Mouse (Mus musculus): ENCODE results near the gene Gcgr. TPM values are rescaled to one million over a fixed set of nuclear protein-coding genes. Genes with fewer than 3 reads are reported as not detected.

Gcgr gene
- 2.3 TPM for polyA plus RNA-seq (2014; fragmentation: Illumina TruSeq; extraction: RNeasy Lipid Tissue Mini Kit (QIAGEN cat#74804); ENCODE audit: low read depth, low replicate concordance)

DNA sequence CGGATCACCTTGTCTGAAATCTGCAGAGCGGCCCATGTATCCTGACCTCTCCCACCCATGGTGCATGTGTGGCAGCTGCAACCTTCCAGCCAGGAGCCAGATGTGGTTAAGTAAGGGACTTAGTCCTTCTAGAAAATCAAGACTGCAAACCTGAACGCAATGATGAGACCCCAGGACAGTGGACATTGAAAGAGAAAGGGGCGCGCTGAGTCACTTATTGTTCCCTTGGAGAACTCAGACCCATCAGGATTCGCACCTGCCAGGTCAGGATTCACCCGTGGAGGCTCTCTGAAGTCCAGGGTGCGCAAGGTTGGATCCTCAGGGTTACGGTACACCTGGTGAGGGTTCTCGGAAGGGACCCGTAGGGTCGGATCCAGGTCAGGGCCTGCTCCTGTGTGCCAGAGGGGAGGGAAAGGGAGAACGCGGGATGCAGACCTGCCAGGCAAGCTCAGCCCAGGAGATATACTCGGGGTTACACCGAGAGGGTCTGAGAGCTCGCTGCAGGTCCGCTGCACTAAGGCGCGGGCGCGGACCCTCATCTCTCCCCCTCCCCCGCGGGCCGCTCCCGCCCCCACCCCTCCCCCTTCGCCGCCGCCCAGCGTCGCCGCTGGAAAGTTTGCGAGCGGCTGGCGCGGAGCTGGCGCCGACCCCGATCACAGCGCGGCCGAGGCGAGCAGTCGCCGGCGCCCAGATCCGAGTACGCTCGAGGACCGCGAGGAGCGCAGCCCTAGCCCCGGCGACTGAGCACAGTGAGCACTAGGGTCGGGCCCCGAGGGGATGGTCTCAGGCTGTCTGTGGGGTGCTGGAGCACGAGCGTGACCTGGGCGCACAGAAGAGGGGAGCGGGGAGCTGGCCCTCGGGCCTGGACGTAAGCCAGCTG lies at the start of gene Gcgr:
Gene Gcgr (plus strand): TSS at position 615 of the 880 bp plus-strand sequence.

DNA sequence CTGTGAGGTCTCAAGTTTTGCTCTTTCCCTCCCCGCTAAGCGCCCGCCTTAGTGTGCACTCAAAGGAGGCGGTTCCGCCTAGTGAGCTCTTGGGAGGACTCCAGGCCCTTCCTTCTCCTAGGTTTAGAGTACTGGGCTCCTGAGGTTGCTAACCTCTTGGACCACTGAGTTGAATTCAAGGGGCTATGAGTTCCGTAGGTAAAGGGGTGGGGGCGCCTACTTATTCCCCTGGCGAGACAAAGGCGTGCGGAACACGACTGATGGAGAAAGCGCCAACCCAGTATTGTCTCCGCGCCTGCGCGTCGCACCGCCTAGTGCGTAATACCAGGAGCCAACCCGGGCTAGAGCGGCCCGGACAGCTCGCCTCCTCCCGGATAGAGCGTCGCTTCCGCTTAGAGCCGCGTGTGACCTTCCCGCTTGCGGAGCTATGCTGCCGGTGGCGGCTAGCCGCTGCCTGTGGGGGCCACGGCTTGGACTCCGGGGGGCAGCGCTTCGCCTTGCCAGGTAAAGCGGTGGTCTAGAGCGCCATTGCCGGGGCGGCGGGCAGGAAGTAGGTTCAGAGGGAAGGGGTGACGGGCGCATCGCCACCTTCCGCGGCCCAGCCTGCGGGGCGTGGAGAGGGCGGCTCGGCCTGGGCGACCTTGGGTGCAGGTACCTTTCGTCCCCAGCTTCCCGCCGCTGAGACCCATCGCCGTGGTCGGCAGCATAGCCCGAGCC lies 46.1 kb upstream of the Gcgr start, which contains the start of gene Mrpl12:
Gene Mrpl12 (plus strand): TSS at position 349 of the 717 bp plus-strand sequence.

GRCm38 (mm10) chr11:120491317-120492023 lies 39.0 kb upstream of the Gcgr start, which contains the start of gene Slc25a10:
Slc25a10 (plus strand) TSS chr11:120491840.

GRCm38 (mm10) chr11:120549168-120549945 lies 18.9 kb downstream of the Gcgr start, which contains the start of gene Mcrip1:
Mcrip1 (minus strand) TSS chr11:120549727.

GRCm38 (mm10) chr11:120550810-120551440 lies 20.4 kb downstream of the Gcgr start, which contains the start of gene Ppp1r27:
Ppp1r27 (minus strand) TSS chr11:120551132.

GRCm38 (mm10) chr11:120572752-120573584 lies 42.5 kb downstream of the Gcgr start, which contains the start of gene P4hb:
P4hb (minus strand) TSS chr11:120573253.

GRCm38 (mm10) chr11:120581490-120582267 lies 51.2 kb downstream of the Gcgr start, which contains the start of gene Arhgdia:
Arhgdia (minus strand) TSS chr11:120581624.

Other genes with a start within 250 kb of the Gcgr start
- gene Actg1, start 182.2 kb upstream of the Gcgr start, polyA plus RNA-seq (2014; fragmentation: Illumina TruSeq; extraction: RNeasy Lipid Tissue Mini Kit (QIAGEN cat#74804); ENCODE audit: low read depth, low replicate concordance): 656 TPM
- gene Fscn2, start 169.2 kb upstream of the Gcgr start, polyA plus RNA-seq (2014; fragmentation: Illumina TruSeq; extraction: RNeasy Lipid Tissue Mini Kit (QIAGEN cat#74804); ENCODE audit: low read depth, low replicate concordance): not detected
- gene Faap100, start 151.9 kb upstream of the Gcgr start, polyA plus RNA-seq (2014; fragmentation: Illumina TruSeq; extraction: RNeasy Lipid Tissue Mini Kit (QIAGEN cat#74804); ENCODE audit: low read depth, low replicate concordance): not detected
- 13.1 TPM for gene Nploc4, start 93.0 kb upstream of the Gcgr start, polyA plus RNA-seq (2014; fragmentation: Illumina TruSeq; extraction: RNeasy Lipid Tissue Mini Kit (QIAGEN cat#74804); ENCODE audit: low read depth, low replicate concordance)
- not detected for gene Tspan10, start 88.1 kb upstream of the Gcgr start, polyA plus RNA-seq (2014; fragmentation: Illumina TruSeq; extraction: RNeasy Lipid Tissue Mini Kit (QIAGEN cat#74804); ENCODE audit: low read depth, low replicate concordance)
- gene Pde6g, start 77.2 kb upstream of the Gcgr start, polyA plus RNA-seq (2014; fragmentation: Illumina TruSeq; extraction: RNeasy Lipid Tissue Mini Kit (QIAGEN cat#74804); ENCODE audit: low read depth, low replicate concordance): not detected
- gene Oxld1, start 72.6 kb upstream of the Gcgr start, polyA plus RNA-seq (2014; fragmentation: Illumina TruSeq; extraction: RNeasy Lipid Tissue Mini Kit (QIAGEN cat#74804); ENCODE audit: low read depth, low replicate concordance): not detected
- 12.8 TPM for gene Ccdc137, start 72.6 kb upstream of the Gcgr start, polyA plus RNA-seq (2014; fragmentation: Illumina TruSeq; extraction: RNeasy Lipid Tissue Mini Kit (QIAGEN cat#74804); ENCODE audit: low read depth, low replicate concordance)
- 9.9 TPM for gene Arl16, start 63.1 kb upstream of the Gcgr start, polyA plus RNA-seq (2014; fragmentation: Illumina TruSeq; extraction: RNeasy Lipid Tissue Mini Kit (QIAGEN cat#74804); ENCODE audit: low read depth, low replicate concordance)
- 6.1 TPM for gene Mrpl12, start 46.1 kb upstream of the Gcgr start, polyA plus RNA-seq (2014; fragmentation: Illumina TruSeq; extraction: RNeasy Lipid Tissue Mini Kit (QIAGEN cat#74804); ENCODE audit: low read depth, low replicate concordance)
- 2.5 TPM for gene Slc25a10, start 38.9 kb upstream of the Gcgr start, polyA plus RNA-seq (2014; fragmentation: Illumina TruSeq; extraction: RNeasy Lipid Tissue Mini Kit (QIAGEN cat#74804); ENCODE audit: low read depth, low replicate concordance)
- 0.89 TPM for gene Mcrip1, start 19.0 kb downstream of the Gcgr start, polyA plus RNA-seq (2014; fragmentation: Illumina TruSeq; extraction: RNeasy Lipid Tissue Mini Kit (QIAGEN cat#74804); ENCODE audit: low read depth, low replicate concordance)
- gene Ppp1r27, start 20.4 kb downstream of the Gcgr start, polyA plus RNA-seq (2014; fragmentation: Illumina TruSeq; extraction: RNeasy Lipid Tissue Mini Kit (QIAGEN cat#74804); ENCODE audit: low read depth, low replicate concordance): not detected
- 238 TPM for gene P4hb, start 42.6 kb downstream of the Gcgr start, polyA plus RNA-seq (2014; fragmentation: Illumina TruSeq; extraction: RNeasy Lipid Tissue Mini Kit (QIAGEN cat#74804); ENCODE audit: low read depth, low replicate concordance)
- 20.6 TPM for gene Arhgdia, start 50.9 kb downstream of the Gcgr start, polyA plus RNA-seq (2014; fragmentation: Illumina TruSeq; extraction: RNeasy Lipid Tissue Mini Kit (QIAGEN cat#74804); ENCODE audit: low read depth, low replicate concordance)
- gene Alyref, start 67.7 kb downstream of the Gcgr start, polyA plus RNA-seq (2014; fragmentation: Illumina TruSeq; extraction: RNeasy Lipid Tissue Mini Kit (QIAGEN cat#74804); ENCODE audit: low read depth, low replicate concordance): 11.9 TPM
- 7.1 TPM for gene Anapc11, start 67.7 kb downstream of the Gcgr start, polyA plus RNA-seq (2014; fragmentation: Illumina TruSeq; extraction: RNeasy Lipid Tissue Mini Kit (QIAGEN cat#74804); ENCODE audit: low read depth, low replicate concordance)
- not detected for gene Npb, start 77.8 kb downstream of the Gcgr start, polyA plus RNA-seq (2014; fragmentation: Illumina TruSeq; extraction: RNeasy Lipid Tissue Mini Kit (QIAGEN cat#74804); ENCODE audit: low read depth, low replicate concordance)
- gene Pcyt2, start 87.2 kb downstream of the Gcgr start, polyA plus RNA-seq (2014; fragmentation: Illumina TruSeq; extraction: RNeasy Lipid Tissue Mini Kit (QIAGEN cat#74804); ENCODE audit: low read depth, low replicate concordance): 15.0 TPM
- gene Sirt7, start 94.5 kb downstream of the Gcgr start, polyA plus RNA-seq (2014; fragmentation: Illumina TruSeq; extraction: RNeasy Lipid Tissue Mini Kit (QIAGEN cat#74804); ENCODE audit: low read depth, low replicate concordance): 3.0 TPM
- 11.3 TPM for gene Mafg, start 102.9 kb downstream of the Gcgr start, polyA plus RNA-seq (2014; fragmentation: Illumina TruSeq; extraction: RNeasy Lipid Tissue Mini Kit (QIAGEN cat#74804); ENCODE audit: low read depth, low replicate concordance)
- gene Pycr1, start 113.1 kb downstream of the Gcgr start, polyA plus RNA-seq (2014; fragmentation: Illumina TruSeq; extraction: RNeasy Lipid Tissue Mini Kit (QIAGEN cat#74804); ENCODE audit: low read depth, low replicate concordance): 0.32 TPM
- not detected for gene Myadml2, start 117.5 kb downstream of the Gcgr start, polyA plus RNA-seq (2014; fragmentation: Illumina TruSeq; extraction: RNeasy Lipid Tissue Mini Kit (QIAGEN cat#74804); ENCODE audit: low read depth, low replicate concordance)
- gene Notum, start 130.5 kb downstream of the Gcgr start, polyA plus RNA-seq (2014; fragmentation: Illumina TruSeq; extraction: RNeasy Lipid Tissue Mini Kit (QIAGEN cat#74804); ENCODE audit: low read depth, low replicate concordance): not detected
- 1.6 TPM for gene Aspscr1, start 142.3 kb downstream of the Gcgr start, polyA plus RNA-seq (2014; fragmentation: Illumina TruSeq; extraction: RNeasy Lipid Tissue Mini Kit (QIAGEN cat#74804); ENCODE audit: low read depth, low replicate concordance)
- gene Cenpx, start 183.0 kb downstream of the Gcgr start, polyA plus RNA-seq (2014; fragmentation: Illumina TruSeq; extraction: RNeasy Lipid Tissue Mini Kit (QIAGEN cat#74804); ENCODE audit: low read depth, low replicate concordance): 0.97 TPM
- 0.24 TPM for gene Lrrc45, start 183.2 kb downstream of the Gcgr start, polyA plus RNA-seq (2014; fragmentation: Illumina TruSeq; extraction: RNeasy Lipid Tissue Mini Kit (QIAGEN cat#74804); ENCODE audit: low read depth, low replicate concordance)
- not detected for gene Rac3, start 190.8 kb downstream of the Gcgr start, polyA plus RNA-seq (2014; fragmentation: Illumina TruSeq; extraction: RNeasy Lipid Tissue Mini Kit (QIAGEN cat#74804); ENCODE audit: low read depth, low replicate concordance)
- 1.3 TPM for gene Dcxr, start 196.6 kb downstream of the Gcgr start, polyA plus RNA-seq (2014; fragmentation: Illumina TruSeq; extraction: RNeasy Lipid Tissue Mini Kit (QIAGEN cat#74804); ENCODE audit: low read depth, low replicate concordance)
- gene Cbr2, start 201.4 kb downstream of the Gcgr start, polyA plus RNA-seq (2014; fragmentation: Illumina TruSeq; extraction: RNeasy Lipid Tissue Mini Kit (QIAGEN cat#74804); ENCODE audit: low read depth, low replicate concordance): not detected
- gene Hmga1b, start 232.1 kb downstream of the Gcgr start, polyA plus RNA-seq (2014; fragmentation: Illumina TruSeq; extraction: RNeasy Lipid Tissue Mini Kit (QIAGEN cat#74804); ENCODE audit: low read depth, low replicate concordance): not detected

Data from kidney, adult 10 weeks (tissue).